Mouse (Mus musculus): ENCODE measurements around the gene Higd1a. TPM values are rescaled to one million over a fixed set of nuclear protein-coding genes. Genes with fewer than 3 reads are reported as not detected.

Higd1a gene
- polyA plus RNA-seq, 1 experiment from 2014 or later = 275 TPM

GRCm38 (mm10) chr9:121833825-121834224 lies 24.3 kb downstream of the Higd1a start:
- WGBS = 69% methylated on average over 11 of the region's 11 CpGs
- H3K4me1 ChIP-seq (ENCODE audit: control insufficient read depth in 2 of 2, insufficient read depth in 2 of 2, low read length in 2 of 2) = peaks cover 0 to under 1% of the 10 kb centered on the region in 2 experiments; a peak in 1 of 4 replicates
- ATAC-seq (ENCODE audit: insufficient number of reproducible peaks, insufficient read depth, low FRiP score, low read depth) = no peak
- H3K4me2 ChIP-seq (ENCODE audit: low read length) = no peak overlapping the region
- no peak overlapping the region for H3K9ac ChIP-seq (ENCODE audit: low read length)
- no peaks in the 10 kb centered on the region for H3K36me3 ChIP-seq (ENCODE audit: control insufficient read depth, insufficient read depth, low read length)
- H3K4me3 ChIP-seq (ENCODE audit: control insufficient read depth in 1 of 2, insufficient read depth in 1 of 2, low read depth in 1 of 2, low read length in 2 of 2) = no peak overlapping the region
- no peaks in the 10 kb centered on the region for H3K27me3 ChIP-seq (ENCODE audit: control insufficient read depth, insufficient read depth, low read length)
- H3K27ac ChIP-seq (replicated peaks in 1 of 2; ENCODE audit: control insufficient read depth in 1 of 2, insufficient read depth in 1 of 2, low read depth in 2 of 2, low read length in 2 of 2) = no peak overlapping the region
- H3K9me3 ChIP-seq (ENCODE audit: control insufficient read depth, low read length) = 0 out of 2 replicates have a peak, but pooled peaks cover 4% of the 10 kb centered on the region

GRCm38 (mm10) chr9:121830956-121831293 lies 27.2 kb downstream of the Higd1a start:
- H3K4me3 ChIP-seq (ENCODE audit: control insufficient read depth in 1 of 2, insufficient read depth in 1 of 2, low read depth in 1 of 2, low read length in 2 of 2) = no peak overlapping the region
- H3K9ac ChIP-seq (ENCODE audit: low read length) = no peak overlapping the region
- H3K4me1 ChIP-seq (ENCODE audit: control insufficient read depth in 2 of 2, insufficient read depth in 2 of 2, low read length in 2 of 2) = no peaks in the 10 kb centered on the region
- H3K36me3 ChIP-seq (ENCODE audit: control insufficient read depth, insufficient read depth, low read length) = no peaks in the 10 kb centered on the region
- no peak overlapping the region for H3K4me2 ChIP-seq (ENCODE audit: low read length)
- H3K9me3 ChIP-seq (ENCODE audit: control insufficient read depth, low read length) = 0 out of 2 replicates have a peak, but pooled peaks cover 4% of the 10 kb centered on the region
- H3K27me3 ChIP-seq (ENCODE audit: control insufficient read depth, insufficient read depth, low read length) = no peaks in the 10 kb centered on the region
- H3K27ac ChIP-seq (replicated peaks in 1 of 2; ENCODE audit: control insufficient read depth in 1 of 2, insufficient read depth in 1 of 2, low read depth in 2 of 2, low read length in 2 of 2) = no peak overlapping the region
- 18% methylated on average over 6 of the region's 6 CpGs for WGBS
- no peak for ATAC-seq (ENCODE audit: insufficient number of reproducible peaks, insufficient read depth, low FRiP score, low read depth)

- H3K4me1 ChIP-seq (ENCODE audit: control insufficient read depth in 2 of 2, insufficient read depth in 2 of 2, low read length in 2 of 2) = no peaks in the 10 kb centered on the region
- no peak overlapping the region for H3K4me3 ChIP-seq (ENCODE audit: control insufficient read depth in 1 of 2, insufficient read depth in 1 of 2, low read depth in 1 of 2, low read length in 2 of 2)
- ATAC-seq (ENCODE audit: insufficient number of reproducible peaks, insufficient read depth, low FRiP score, low read depth) = no peak
- 0 out of 2 replicates have a peak, but pooled peaks cover under 1% of the 10 kb centered on the region for H3K9me3 ChIP-seq (ENCODE audit: control insufficient read depth, low read length)
- H3K27me3 ChIP-seq (ENCODE audit: control insufficient read depth, insufficient read depth, low read length) = no peaks in the 10 kb centered on the region
- no peak overlapping the region for H3K4me2 ChIP-seq (ENCODE audit: low read length)
- WGBS = 78% methylated on average over 6 of the region's 6 CpGs
- no peak overlapping the region for H3K9ac ChIP-seq (ENCODE audit: low read length)
- no peaks in the 10 kb centered on the region for H3K36me3 ChIP-seq (ENCODE audit: control insufficient read depth, insufficient read depth, low read length)
- H3K27ac ChIP-seq (replicated peaks in 1 of 2; ENCODE audit: control insufficient read depth in 1 of 2, insufficient read depth in 1 of 2, low read depth in 2 of 2, low read length in 2 of 2) = no peak overlapping the region
Observed at GRCm38 (mm10) chr9:121830243-121830955, 27.8 kb downstream of the Higd1a start.

GRCm38 (mm10) chr9:121829270-121829992 lies 28.7 kb downstream of the Higd1a start:
- WGBS = 51% methylated on average over 7 of the region's 7 CpGs
- Histone ChIP-seq H3K4me1 (ENCODE audit: control insufficient read depth in 2 of 2, insufficient read depth in 2 of 2, low read length in 2 of 2) (no peaks in the 10 kb centered on the region), H3K36me3 (ENCODE audit: control insufficient read depth, insufficient read depth, low read length) (no peaks in the 10 kb centered on the region), H3K27me3 (ENCODE audit: control insufficient read depth, insufficient read depth, low read length) (no peaks in the 10 kb centered on the region), H3K4me2 (ENCODE audit: low read length) (no peak overlapping the region), H3K9me3 (ENCODE audit: control insufficient read depth, low read length) (no peaks in the 10 kb centered on the region), H3K9ac (ENCODE audit: low read length) (no peak overlapping the region), H3K4me3 (ENCODE audit: control insufficient read depth in 1 of 2, insufficient read depth in 1 of 2, low read depth in 1 of 2, low read length in 2 of 2) (no peak overlapping the region), H3K27ac (replicated peaks in 1 of 2; ENCODE audit: control insufficient read depth in 1 of 2, insufficient read depth in 1 of 2, low read depth in 2 of 2, low read length in 2 of 2) (no peak overlapping the region)
- ATAC-seq (ENCODE audit: insufficient number of reproducible peaks, insufficient read depth, low FRiP score, low read depth) = no peak

GRCm38 (mm10) chr9:121828314-121828713 lies 29.8 kb downstream of the Higd1a start:
- Histone ChIP-seq H3K27ac (replicated peaks in 1 of 2; ENCODE audit: control insufficient read depth in 1 of 2, insufficient read depth in 1 of 2, low read depth in 2 of 2, low read length in 2 of 2) (no peak overlapping the region), H3K9ac (ENCODE audit: low read length) (no peak overlapping the region), H3K4me1 (ENCODE audit: control insufficient read depth in 2 of 2, insufficient read depth in 2 of 2, low read length in 2 of 2) (no peaks in the 10 kb centered on the region), H3K4me3 (ENCODE audit: control insufficient read depth in 1 of 2, insufficient read depth in 1 of 2, low read depth in 1 of 2, low read length in 2 of 2) (no peak overlapping the region), H3K36me3 (ENCODE audit: control insufficient read depth, insufficient read depth, low read length) (no peaks in the 10 kb centered on the region), H3K27me3 (ENCODE audit: control insufficient read depth, insufficient read depth, low read length) (no peaks in the 10 kb centered on the region), H3K9me3 (ENCODE audit: control insufficient read depth, low read length) (no peaks in the 10 kb centered on the region), H3K4me2 (ENCODE audit: low read length) (no peak overlapping the region)
- no peak for ATAC-seq (ENCODE audit: insufficient number of reproducible peaks, insufficient read depth, low FRiP score, low read depth)
- 44% methylated on average over 6 of the region's 6 CpGs for WGBS

GRCm38 (mm10) chr9:121826356-121826755 lies 31.8 kb downstream of the Higd1a start:
- no peaks in the 10 kb centered on the region; a peak in 1 of 4 replicates for H3K4me1 ChIP-seq (ENCODE audit: control insufficient read depth in 2 of 2, insufficient read depth in 2 of 2, low read length in 2 of 2)
- ATAC-seq (ENCODE audit: insufficient number of reproducible peaks, insufficient read depth, low FRiP score, low read depth) = no peak
- H3K27me3 ChIP-seq (ENCODE audit: control insufficient read depth, insufficient read depth, low read length) = no peaks in the 10 kb centered on the region
- H3K9me3 ChIP-seq (ENCODE audit: control insufficient read depth, low read length) = no peaks in the 10 kb centered on the region
- no peak overlapping the region for H3K4me2 ChIP-seq (ENCODE audit: low read length)
- no peaks in the 10 kb centered on the region for H3K36me3 ChIP-seq (ENCODE audit: control insufficient read depth, insufficient read depth, low read length)
- 84% methylated on average over 3 of the region's 3 CpGs for WGBS
- H3K27ac ChIP-seq (replicated peaks in 1 of 2; ENCODE audit: control insufficient read depth in 1 of 2, insufficient read depth in 1 of 2, low read depth in 2 of 2, low read length in 2 of 2) = no peak overlapping the region
- H3K9ac ChIP-seq (ENCODE audit: low read length) = no peak overlapping the region
- no peak overlapping the region for H3K4me3 ChIP-seq (ENCODE audit: control insufficient read depth in 1 of 2, insufficient read depth in 1 of 2, low read depth in 1 of 2, low read length in 2 of 2)

- no peak overlapping the region for H3K4me3 ChIP-seq (ENCODE audit: control insufficient read depth in 1 of 2, insufficient read depth in 1 of 2, low read depth in 1 of 2, low read length in 2 of 2)
- no peaks in the 10 kb centered on the region for H3K36me3 ChIP-seq (ENCODE audit: control insufficient read depth, insufficient read depth, low read length)
- no peaks in the 10 kb centered on the region for H3K27me3 ChIP-seq (ENCODE audit: control insufficient read depth, insufficient read depth, low read length)
- H3K4me1 ChIP-seq (ENCODE audit: control insufficient read depth in 2 of 2, insufficient read depth in 2 of 2, low read length in 2 of 2) = no peaks in the 10 kb centered on the region; a peak in 1 of 4 replicates
- no peak overlapping the region for H3K9ac ChIP-seq (ENCODE audit: low read length)
- no peak for ATAC-seq (ENCODE audit: insufficient number of reproducible peaks, insufficient read depth, low FRiP score, low read depth)
- H3K27ac ChIP-seq (replicated peaks in 1 of 2; ENCODE audit: control insufficient read depth in 1 of 2, insufficient read depth in 1 of 2, low read depth in 2 of 2, low read length in 2 of 2) = no peak overlapping the region
- no peaks in the 10 kb centered on the region for H3K9me3 ChIP-seq (ENCODE audit: control insufficient read depth, low read length)
- H3K4me2 ChIP-seq (ENCODE audit: low read length) = no peak overlapping the region
- 68% methylated on average over 7 of the region's 7 CpGs for WGBS
Observed at GRCm38 (mm10) chr9:121823991-121824390, 34.2 kb downstream of the Higd1a start.

Measured in heart, embryonic 14.5 days (tissue).